Mouse (Mus musculus): ENCODE results near the gene Tenm2.

DNA sequence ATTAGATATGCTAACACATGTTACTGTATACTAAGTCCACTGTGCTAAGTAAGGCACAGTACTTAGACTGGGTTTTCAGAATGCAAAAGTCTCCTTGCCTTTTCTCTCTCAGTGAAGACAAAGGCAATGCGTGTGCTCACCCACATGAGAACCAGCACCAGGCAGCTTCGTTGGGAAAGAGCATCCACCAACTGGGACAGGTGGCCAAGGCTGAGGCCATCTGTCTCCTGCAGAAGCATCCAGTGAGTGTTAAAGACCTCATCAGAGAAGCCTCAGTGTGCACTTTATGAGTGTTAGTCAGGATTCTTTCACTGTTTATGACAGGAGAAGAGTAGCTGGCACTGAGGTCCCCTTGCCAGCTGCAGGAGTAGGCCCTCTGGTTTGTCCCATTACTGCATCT is 669.6 kb downstream of the Tenm2 start:
- TF ChIP-seq CTCF (IDR thresholded peaks at IDR 0.05; ENCODE audit: low read depth, low read length) = no peak
- TF ChIP-seq POLR2A (IDR thresholded peaks at IDR 0.05; ENCODE audit: borderline replicate concordance, low read depth, low read length) = no peak

Data from bone marrow macrophage, adult 2 months (primary cell).